Mouse (Mus musculus) midbrain, postnatal 0 days (tissue): ENCODE data around the gene Med25. TPM values are rescaled to one million over a fixed set of nuclear protein-coding genes. Genes with fewer than 3 reads are reported as not detected.

Source experiments
- ATAC-seq: fragments of 200-750 bp; cut with Nextera tagmentation; 2 replicates; pipeline ENCODE4 v1.8.0; 2017; ENCODE audit warnings: moderate number of reproducible peaks, mild to moderate bottlenecking, moderate TSS enrichment, moderate library complexity; ENCODE audit not compliant: low FRiP score
- DNase-seq: peaks from one replicate; pipeline ENCODE4 v3.0.0-alpha.2; 2015; ENCODE audit warnings: low spot score
- H3K27ac ChIP-seq: fragments of 300-500 bp; sonication (generic); 2 replicates; pipeline ENCODE4 v1.5.1; 2014; ENCODE audit warnings: low read depth, mild to moderate bottlenecking, low read length, mixed read lengths
- H3K27me3 ChIP-seq: fragments of 300-500 bp; sonication (generic); 2 replicates; pipeline ENCODE4 v1.6.1; 2014; ENCODE audit warnings: low read length, control low read depth, mixed read lengths; ENCODE audit not compliant: insufficient read depth
- H3K36me3 ChIP-seq: fragments of 300-500 bp; sonication (generic); 2 replicates; pipeline ENCODE4 v1.6.1; 2014; ENCODE audit warnings: low read length, control low read depth, mixed read lengths; ENCODE audit not compliant: insufficient read depth
- H3K4me1 ChIP-seq: fragments of 300-500 bp; sonication (generic); 2 replicates; pipeline ENCODE4 v1.6.1; 2014; ENCODE audit warnings: mild to moderate bottlenecking, control low read depth, antibody characterized with exemption, low read length, mixed read lengths; ENCODE audit not compliant: insufficient read depth
- H3K4me2 ChIP-seq: fragments of 300-500 bp; sonication (generic); 2 replicates; pipeline ENCODE4 v1.6.1; 2014; ENCODE audit warnings: low read depth, mild to moderate bottlenecking, low read length, mixed read lengths; ENCODE audit not compliant: poor library complexity, severe bottlenecking
- H3K4me3 ChIP-seq: fragments of 300-500 bp; sonication (generic); 2 replicates; pipeline ENCODE4 v1.5.1; 2014; ENCODE audit warnings: low read depth, mild to moderate bottlenecking, low read length, moderate library complexity
- H3K9ac ChIP-seq: fragments of 300-500 bp; sonication (generic); replicated peaks from 2 replicates; pipeline ENCODE4 v1.6.1; 2014; ENCODE audit warnings: mild to moderate bottlenecking, low read length, moderate library complexity, mixed read lengths; ENCODE audit not compliant: poor library complexity, severe bottlenecking
- H3K9me3 ChIP-seq: fragments of 300-500 bp; sonication (generic); 2 replicates; pipeline ENCODE4 v1.6.1; 2016; ENCODE audit warnings: low read length, control low read depth
- CTCF ChIP-seq: IDR thresholded peaks from 2 replicates; pipeline ENCODE4 v1.5.1; 2016; ENCODE audit warnings: antibody characterized with exemption, mild to moderate bottlenecking
- WGBS: fragments of 180-500 bp; shearing (Covaris S2); extraction: QIAGEN DNeasy Blood & Tissue Kit; methylation state at CpG from one replicate; pipeline ENCODE4 v1.1.7; 2014; 5-methylcytosine and 5-hydroxymethylcytosine counted together
- polyA plus RNA-seq: library from polyadenylated mRNA; unstranded; fragments of >200 nt; fragmentation: Nextera tagmentation; extraction: Ambion mirVana; gene quantifications from 2 replicates; pipeline ENCODE4 v1.2.1, GENCODE M21; 2015
- total RNA-seq: library from RNA; depleted of rRNA; stranded (reverse); fragments of >200 nt; gene quantifications from 2 replicates; pipeline ENCODE4 v1.2.3, GENCODE M21; 2014

Med25 gene
- total and polyA plus RNA-seq, 2 experiments from 2014 or later = 150 to 182 TPM

- Histone ChIP-seq H3K36me3 (peaks cover 38% of the 10 kb centered on the region), H3K27ac (no peak overlapping the region), H3K9ac (no peak overlapping the region), H3K4me2 (no peak overlapping the region), H3K4me3 (no peak overlapping the region), H3K27me3 (no peaks in the 10 kb centered on the region), H3K9me3 (no peaks in the 10 kb centered on the region), H3K4me1 (peaks cover 23% of the 10 kb centered on the region)
- DNase-seq (no peak), ATAC-seq (no peak)
- no peak for TF ChIP-seq CTCF
- WGBS = 82% methylated on average over 11 of the region's 11 CpGs
Measured at GRCm38 (mm10) chr7:44863982-44864494, 28.5 kb downstream of the Med25 start.

DNA sequence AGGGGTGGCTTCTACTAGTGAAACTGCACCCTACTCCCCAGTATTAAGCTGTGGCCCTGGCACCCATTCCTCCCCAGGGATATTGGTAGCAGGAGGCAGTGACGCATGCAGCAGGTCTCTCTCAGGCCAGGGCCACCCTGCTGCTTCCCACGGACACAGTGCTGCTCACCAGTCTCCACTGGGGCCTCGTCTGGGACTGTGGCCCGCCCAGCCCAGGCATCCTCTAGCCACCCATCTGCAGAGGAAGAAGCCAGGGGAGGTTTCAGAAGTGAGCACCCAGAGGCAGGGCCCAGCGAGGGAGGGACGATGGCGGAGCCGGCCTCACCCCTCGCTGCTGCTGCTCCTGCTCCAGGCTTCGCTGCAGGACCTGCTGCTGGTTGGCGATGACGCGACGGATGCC is 29.3 kb downstream of the Med25 start:
- Histone ChIP-seq H3K27ac (no peak overlapping the region), H3K36me3 (peaks cover 38% of the 10 kb centered on the region), H3K27me3 (no peaks in the 10 kb centered on the region), H3K9me3 (no peaks in the 10 kb centered on the region), H3K9ac (no peak overlapping the region), H3K4me3 (no peak overlapping the region), H3K4me1 (peaks cover 25% of the 10 kb centered on the region), H3K4me2 (no peak overlapping the region)
- WGBS = 89% methylated on average over 14 of the region's 14 CpGs
- ATAC-seq (no peak), DNase-seq (no peak)
- no peak for TF ChIP-seq CTCF

- Histone ChIP-seq H3K27me3 (no peaks in the 10 kb centered on the region), H3K9ac (no peak overlapping the region), H3K4me2 (no peak overlapping the region), H3K27ac (no peak overlapping the region), H3K9me3 (no peaks in the 10 kb centered on the region), H3K4me3 (no peak overlapping the region), H3K36me3 (peaks cover 38% of the 10 kb centered on the region), H3K4me1 (peaks cover 21% of the 10 kb centered on the region; the same call in 1 of the 2 replicates)
- DNase-seq = no peak
- ATAC-seq = no peak
- TF ChIP-seq CTCF = no peak
- 89% methylated on average over 8 of the region's 8 CpGs for WGBS
Measured at GRCm38 (mm10) chr7:44862434-44862833, 30.1 kb downstream of the Med25 start.

GRCm38 (mm10) chr7:44861429-44861816 is 31.1 kb downstream of the Med25 start:
- Histone ChIP-seq H3K36me3 (peaks cover 37% of the 10 kb centered on the region), H3K4me2 (no peak overlapping the region), H3K9me3 (no peaks in the 10 kb centered on the region), H3K27me3 (no peaks in the 10 kb centered on the region), H3K9ac (no peak overlapping the region), H3K27ac (no peak overlapping the region), H3K4me1 (peaks cover 15% of the 10 kb centered on the region; the same call in 1 of the 2 replicates), H3K4me3 (no peak overlapping the region)
- TF ChIP-seq CTCF = no peak
- no peak for DNase-seq
- no peak for ATAC-seq
- WGBS = 73% methylated on average over 14 of the region's 14 CpGs

GRCm38 (mm10) chr7:44860576-44861428 is 31.7 kb downstream of the Med25 start:
- Histone ChIP-seq H3K36me3 (peaks cover 35% of the 10 kb centered on the region), H3K9ac (no peak overlapping the region), H3K4me1 (peaks cover 11% of the 10 kb centered on the region; the same call in 1 of the 2 replicates), H3K4me3 (no peak overlapping the region), H3K27me3 (no peaks in the 10 kb centered on the region), H3K9me3 (no peaks in the 10 kb centered on the region), H3K27ac (no peak overlapping the region; the same call in 1 of the 2 replicates), H3K4me2 (no peak overlapping the region)
- TF ChIP-seq CTCF = peak; percentile 89
- DNase-seq (peak; percentile 72), ATAC-seq (peak; percentile 35; the same call in 1 of the 2 replicates)
- 54% methylated on average over 22 of the region's 22 CpGs for WGBS

DNA sequence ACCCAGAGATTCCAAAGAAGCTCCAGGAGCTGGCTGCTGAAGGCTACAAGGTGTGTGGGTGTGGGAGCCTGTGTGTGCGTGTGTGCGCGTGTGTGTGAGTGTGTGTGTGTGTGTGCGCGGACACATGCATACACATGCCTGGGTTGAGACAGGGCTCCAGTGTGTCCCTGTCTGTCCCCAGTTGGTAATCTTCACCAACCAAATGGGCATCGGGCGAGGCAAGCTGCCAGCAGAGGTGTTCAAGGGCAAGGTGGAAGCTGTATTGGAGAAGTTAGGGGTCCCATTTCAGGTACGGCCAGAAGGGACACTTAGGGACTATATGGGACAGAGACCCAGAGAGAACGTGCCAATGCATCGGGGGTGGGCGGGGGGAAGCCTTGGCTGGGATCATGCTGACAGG is 32.6 kb downstream of the Med25 start:
- no peak for TF ChIP-seq CTCF
- H3K4me1 ChIP-seq = peaks cover 11% of the 10 kb centered on the region; the same call in 1 of the 2 replicates
- H3K4me3 ChIP-seq = no peak overlapping the region
- no peaks in the 10 kb centered on the region for H3K27me3 ChIP-seq
- DNase-seq (no peak), ATAC-seq (no peak)
- H3K9me3 ChIP-seq = no peaks in the 10 kb centered on the region
- peaks cover 31% of the 10 kb centered on the region for H3K36me3 ChIP-seq
- no peak overlapping the region for H3K27ac ChIP-seq
- no peak overlapping the region for H3K9ac ChIP-seq
- 91% methylated on average over 11 of the region's 11 CpGs for WGBS
- no peak overlapping the region for H3K4me2 ChIP-seq
